Mouse (Mus musculus) olfactory bulb, adult 2 months (tissue): Measurements from ENCODE around the gene Gbp6. TPM values are rescaled to one million over a fixed set of nuclear protein-coding genes. Genes with fewer than 3 reads are reported as not detected.
A peak's percentile ranks its signal among the peaks of the same experiment; 100 is the strongest.
"Not testable (repeated sequence)": the region's sequence is repeated elsewhere in the genome, so short reads cannot be mapped to it uniquely, and the experiment has no call there.

ENCODE experiments used
- H3K27ac ChIP-seq: fragments of 200-500 bp; 2 replicates; pipeline ENCODE4 v1.5.1; 2012; ENCODE audit warnings: low read depth, low read length; ENCODE audit not compliant: insufficient read depth
- H3K4me1 ChIP-seq: fragments of 200-500 bp; 2 replicates; pipeline ENCODE4 v1.6.1; 2012; ENCODE audit warnings: low read length; ENCODE audit not compliant: control insufficient read depth, insufficient read depth
- H3K4me3 ChIP-seq: fragments of 200-500 bp; 2 replicates; pipeline ENCODE4 v1.5.1; 2012; ENCODE audit warnings: mild to moderate bottlenecking, low read depth, low read length, moderate library complexity; ENCODE audit not compliant: insufficient read depth
- CTCF ChIP-seq: fragments of 200-500 bp; IDR thresholded peaks from 2 replicates; pipeline ENCODE4 v1.5.1; 2012; ENCODE audit warnings: low read depth, mild to moderate bottlenecking, low read length, moderate library complexity; ENCODE audit not compliant: insufficient read depth
- POLR2A ChIP-seq: fragments of 200-500 bp; IDR thresholded peaks from 2 replicates; pipeline ENCODE4 v1.6.1; 2012; ENCODE audit warnings: mild to moderate bottlenecking, low read depth, low read length, moderate library complexity; ENCODE audit not compliant: insufficient read depth
- WGBS: fragments of 180-500 bp; shearing (Covaris S2); methylation state at CpG from one replicate; pipeline ENCODE4 v1.1.7; 2018; 5-methylcytosine and 5-hydroxymethylcytosine counted together
- polyA plus RNA-seq: library from polyadenylated mRNA; stranded (reverse); fragments of >200 nt; gene quantifications from 2 replicates; pipeline ENCODE4 v1.2.4, GENCODE M21; 2012; ENCODE audit warnings: low replicate concordance; ENCODE audit not compliant: missing spikeins, insufficient read depth, insufficient read length

Gbp6 gene
- polyA plus RNA-seq, 1 experiment: not detected

- no peak overlapping the region for H3K4me3 ChIP-seq
- 77% methylated on average over 3 of the region's 3 CpGs for WGBS
Observed at GRCm38 (mm10) chr5:105295746-105296145, 2.2 kb upstream of the Gbp6 start.

GRCm38 (mm10) chr5:105292492-105292891 lies 1.0 kb downstream of the Gbp6 start:
- H3K4me1 ChIP-seq: peaks cover 5% of the 10 kb centered on the region; the same call in 1 of the 2 replicates
- TF ChIP-seq POLR2A (no peak), CTCF (no peak)
- no peak overlapping the region for H3K27ac ChIP-seq
- WGBS: 82% methylated on average over 1 of the region's 1 CpGs
- no peak overlapping the region for H3K4me3 ChIP-seq

More at GRCm38 (mm10) chr5:105295746-105296145, 2.2 kb upstream of the Gbp6 start:
- Histone ChIP-seq H3K27ac (no peak overlapping the region), H3K4me1 (peaks cover 5% of the 10 kb centered on the region; the same call in 1 of the 2 replicates)
- TF ChIP-seq POLR2A: no peak
- no peak for TF ChIP-seq CTCF

- H3K4me3 ChIP-seq, H3K4me1 ChIP-seq, H3K27ac ChIP-seq: not testable (repeated sequence)
- WGBS: 93% methylated on average over 3 of the region's 3 CpGs
Observed at GRCm38 (mm10) chr5:105290921-105291320, 2.6 kb downstream of the Gbp6 start.

- WGBS: 92% methylated on average over 1 of the region's 3 CpGs
- H3K4me3 ChIP-seq, H3K27ac ChIP-seq: not testable (repeated sequence)
Observed at GRCm38 (mm10) chr5:105260673-105261072, 32.8 kb downstream of the Gbp6 start.

GRCm38 (mm10) chr5:105252491-105252890 lies 41.0 kb downstream of the Gbp6 start:
- H3K27ac ChIP-seq: no peak overlapping the region
- no peaks in the 10 kb centered on the region for H3K4me1 ChIP-seq
- H3K4me3 ChIP-seq: no peak overlapping the region
- TF ChIP-seq CTCF (no peak), POLR2A (no peak)

More at GRCm38 (mm10) chr5:105260673-105261072, 32.8 kb downstream of the Gbp6 start:
- H3K4me1 ChIP-seq: not testable (repeated sequence)

GRCm38 (mm10) chr5:105244741-105245140 lies 48.8 kb downstream of the Gbp6 start:
- H3K4me1 ChIP-seq, H3K4me3 ChIP-seq, H3K27ac ChIP-seq: not testable (repeated sequence)
- WGBS: 90% methylated on average over 3 of the region's 3 CpGs

- H3K4me3 ChIP-seq, H3K4me1 ChIP-seq: not testable (repeated sequence)
- 29% methylated on average over 5 of the region's 5 CpGs for WGBS
- peak overlapping the region; percentile 33 for H3K27ac ChIP-seq
Observed at GRCm38 (mm10) chr5:105240982-105241381, 52.5 kb downstream of the Gbp6 start.

GRCm38 (mm10) chr5:105239483-105240047 lies 53.9 kb downstream of the Gbp6 start, which contains the start of gene Gbp10:
TSS of gene Gbp10 (minus strand) at chr5:105239533.
- H3K27ac ChIP-seq, H3K4me3 ChIP-seq, H3K4me1 ChIP-seq: not testable (repeated sequence)

- 94% methylated on average over 1 of the region's 1 CpGs for WGBS
- not testable (repeated sequence) for H3K4me3 ChIP-seq, H3K4me1 ChIP-seq, H3K27ac ChIP-seq
Observed at GRCm38 (mm10) chr5:105238402-105238801, 55.1 kb downstream of the Gbp6 start.

GRCm38 (mm10) chr5:105236040-105236439 lies 57.5 kb downstream of the Gbp6 start:
- not testable (repeated sequence) for H3K27ac ChIP-seq, H3K4me1 ChIP-seq, H3K4me3 ChIP-seq
- WGBS: 79% methylated on average over 3 of the region's 3 CpGs

Other genes with a start within 250 kb of the Gbp6 start
- gene Gbp9, start 154.2 kb downstream of the Gbp6 start, polyA plus RNA-seq: not detected in 2 replicates
- 229 TPM in 1 of 2 replicates, not detected in the other for gene Gbp8, start 154.2 kb downstream of the Gbp6 start, polyA plus RNA-seq
- gene Gbp4, start 154.1 kb downstream of the Gbp6 start, polyA plus RNA-seq: not detected in 2 replicates
- not detected in 2 replicates for gene Gbp10, start 54.2 kb downstream of the Gbp6 start, polyA plus RNA-seq
- gene Gm43302, start within 50 bp of the Gbp6 start, polyA plus RNA-seq: not detected in 2 replicates
- not detected in 2 replicates for gene Lrrc8b, start 122.1 kb upstream of the Gbp6 start, polyA plus RNA-seq
- gene Lrrc8c, start 225.7 kb upstream of the Gbp6 start, polyA plus RNA-seq: not detected in 2 replicates